ENCODE assay signal across 8 mouse cellular contexts in the genomic region with DNA sequence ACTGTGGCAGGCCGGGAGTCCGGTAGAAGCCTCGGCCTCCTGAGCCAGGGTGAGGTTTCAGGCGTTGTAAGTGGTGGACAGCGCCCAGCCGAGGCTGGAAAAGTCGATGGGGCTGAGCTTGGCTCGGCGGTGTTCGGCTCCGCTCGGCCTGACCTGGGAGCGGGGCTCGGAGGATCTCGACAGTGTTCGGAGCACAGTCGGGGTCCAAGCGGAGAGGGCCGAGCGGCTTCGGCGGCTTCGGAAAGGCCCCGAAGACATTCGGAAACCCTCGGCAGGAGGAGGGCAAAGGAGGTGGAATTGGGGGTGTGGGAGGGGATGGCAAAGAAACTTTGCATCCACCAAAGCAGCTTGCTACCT. TPM values are rescaled to one million over a fixed set of nuclear protein-coding genes. Genes with fewer than 3 reads are reported as not detected.
DNase-seq lines count a peak whose midpoint lies in the region; TF ChIP-seq lines count a peak whose summit lies in the region.

No protein-coding gene starts in this region.

- TF ChIP-seq POLR2A in lung, adult 2 months (IDR thresholded peaks at IDR 0.05; ENCODE audit: borderline replicate concordance, extremely low read depth, low read depth, low read length), result no peak

- H3K4me1 ChIP-seq in hindbrain, embryonic 10.5 days (replicated peaks), result peaks cover 40% of the 10 kb centered on the region
- H3K4me1 ChIP-seq in lung, adult 2 months (ENCODE audit: control insufficient read depth, insufficient read depth, low read length), result no peaks in the 10 kb centered on the region; the same call in 1 of the 2 replicates

- TF ChIP-seq CTCF in lung, adult 2 months (IDR thresholded peaks at IDR 0.05; ENCODE audit: insufficient read depth, low read length), result no peak

- peak overlapping the region; percentile 75 for H3K4me3 ChIP-seq in hindbrain, embryonic 10.5 days
- H3K4me3 ChIP-seq in lung, adult 2 months (replicated peaks; ENCODE audit: extremely low read depth, low read depth, low read length), result no peak overlapping the region

- 0 out of 2 replicates have a peak, but pooled peaks cover 4% of the 10 kb centered on the region for H3K36me3 ChIP-seq in hindbrain, embryonic 10.5 days

- DNase-seq in MN1 (ENCODE audit: low spot score), result peak; percentile 92
- peak; percentile 98 to 99 for DNase-seq in cerebellum, postnatal 10 days
- DNase-seq in frontal cortex, postnatal 14 days (ENCODE audit: low spot score in 2 of 2), result peak; percentile 82 to 86
- DNase-seq in hindbrain, embryonic 10.5 days (ENCODE audit: low spot score), result peak; percentile 95
- DNase-seq in layer of hippocampus, adult 9-10 months (ENCODE audit: low spot score), result peak; percentile 65
- DNase-seq in lung, adult 2 months, result peak; percentile 63
- peak; percentile 95 for DNase-seq in ovary, postnatal 14 days (ENCODE audit: low spot score)
- DNase-seq in thymus, postnatal 4 days, result peak; percentile 82

- peaks cover 44% of the 10 kb centered on the region for H3K27me3 ChIP-seq in hindbrain, embryonic 10.5 days (ENCODE audit: insufficient read depth, poor library complexity, severe bottlenecking)

- WGBS in hindbrain, embryonic 10.5 days, result under 1% methylated on average over 26 of the region's 26 CpGs
- 2% methylated on average over 26 of the region's 26 CpGs for WGBS in lung, adult 2 months

- H3K9me3 ChIP-seq in hindbrain, embryonic 10.5 days, result no peaks in the 10 kb centered on the region

- H3K27ac ChIP-seq in hindbrain, embryonic 10.5 days, result peak overlapping the region; percentile 71

RNA-seq across cellular contexts. Expression of a gene that starts 3.6 kb away (rescaled TPM):
- polyA plus RNA-seq in hindbrain, embryonic 10.5 days (2016; fragmentation: Nextera tagmentation; extraction: Ambion mirVana), result 16.2 and 32.7 TPM in 2 replicates
- polyA plus RNA-seq in lung, adult 2 months (2012; rRNA removed), result 31.8 and 38.4 TPM in 2 replicates
